Mouse (Mus musculus): ENCODE measurements around the gene Mlec. TPM values are rescaled to one million over a fixed set of nuclear protein-coding genes. Genes with fewer than 3 reads are reported as not detected.
"Not testable (repeated sequence)": the region's sequence is repeated elsewhere in the genome, so short reads cannot be mapped to it uniquely, and the experiment has no call there.

The Mlec gene
- polyA plus RNA-seq, 1 experiment from 2014 or later, result 43.6 TPM

- Histone ChIP-seq H3K27me3 (ENCODE audit: insufficient read depth, low read length) (no peaks in the 10 kb centered on the region), H3K4me3 (replicated peaks; ENCODE audit: low read depth, low read length) (peak overlapping the region; percentile 93; the same call in 1 of the 2 replicates), H3K36me3 (ENCODE audit: insufficient read depth, low read length) (peaks cover 6% of the 10 kb centered on the region), H3K4me2 (ENCODE audit: low read length) (peak overlapping the region; percentile 67), H3K4me1 (replicated peaks; ENCODE audit: insufficient read depth, low read length) (peaks cover 40% of the 10 kb centered on the region), H3K9ac (ENCODE audit: low read depth, low read length) (0 out of 2 replicates have a peak overlapping the region, but pooled peaks have one; percentile 32), H3K27ac (peak overlapping the region; percentile 51; the same call in 1 of the 2 replicates), H3K9me3 (replicated peaks; ENCODE audit: low read length) (no peaks in the 10 kb centered on the region)
- WGBS, result 51% methylated on average over 13 of the region's 13 CpGs
- no peak for TF ChIP-seq CTCF (IDR thresholded peaks at IDR 0.05; ENCODE audit: low read depth)
- DNase-seq (ENCODE audit: low spot score), result no peak
- no peak for ATAC-seq (replicated peaks; ENCODE audit: low FRiP score, low read depth)
These were observed 2.8 kb downstream of the Mlec start for GRCm38 (mm10) chr5:115155156-115155631.

GRCm38 (mm10) chr5:115152132-115152956 is 5.6 kb downstream of the Mlec start:
- Histone ChIP-seq H3K4me2 (ENCODE audit: low read length) (peak overlapping the region; percentile 14; the same call in 1 of the 2 replicates), H3K4me1 (replicated peaks; ENCODE audit: insufficient read depth, low read length) (peaks cover 34% of the 10 kb centered on the region), H3K27ac (peak overlapping the region; percentile 2; the same call in 1 of the 2 replicates), H3K9me3 (replicated peaks; ENCODE audit: low read length) (no peaks in the 10 kb centered on the region), H3K4me3 (replicated peaks; ENCODE audit: low read depth, low read length) (no peak overlapping the region), H3K27me3 (ENCODE audit: insufficient read depth, low read length) (no peaks in the 10 kb centered on the region), H3K9ac (ENCODE audit: low read depth, low read length) (no peak overlapping the region), H3K36me3 (ENCODE audit: insufficient read depth, low read length) (peaks cover 25% of the 10 kb centered on the region)
- DNase-seq (ENCODE audit: low spot score) (no peak), ATAC-seq (replicated peaks; ENCODE audit: low FRiP score, low read depth) (no peak)
- TF ChIP-seq CTCF (IDR thresholded peaks at IDR 0.05; ENCODE audit: low read depth), result no peak
- WGBS, result 14% methylated on average over 8 of the region's 8 CpGs

GRCm38 (mm10) chr5:115151457-115151856 is 6.5 kb downstream of the Mlec start:
- DNase-seq (ENCODE audit: low spot score), result peak; percentile 87
- peaks cover 30% of the 10 kb centered on the region for H3K36me3 ChIP-seq (ENCODE audit: insufficient read depth, low read length)
- 37% methylated on average over 13 of the region's 13 CpGs for WGBS
- peak overlapping the region; percentile 73 for H3K27ac ChIP-seq
- peak; percentile 15; the same call in 1 of the 2 replicates for TF ChIP-seq CTCF (IDR thresholded peaks at IDR 0.05; ENCODE audit: low read depth)
- ATAC-seq (replicated peaks; ENCODE audit: low FRiP score, low read depth), result peak; percentile 68
- no peaks in the 10 kb centered on the region for H3K9me3 ChIP-seq (replicated peaks; ENCODE audit: low read length)
- H3K4me1 ChIP-seq (replicated peaks; ENCODE audit: insufficient read depth, low read length), result peaks cover 34% of the 10 kb centered on the region
- H3K4me3 ChIP-seq (replicated peaks; ENCODE audit: low read depth, low read length), result no peak overlapping the region
- peak overlapping the region; percentile 6; the same call in 1 of the 2 replicates for H3K4me2 ChIP-seq (ENCODE audit: low read length)
- no peak overlapping the region for H3K9ac ChIP-seq (ENCODE audit: low read depth, low read length)
- H3K27me3 ChIP-seq (ENCODE audit: insufficient read depth, low read length), result no peaks in the 10 kb centered on the region

- Histone ChIP-seq H3K9ac (ENCODE audit: low read depth, low read length) (no peak overlapping the region), H3K36me3 (ENCODE audit: insufficient read depth, low read length) (peaks cover 30% of the 10 kb centered on the region), H3K4me3 (replicated peaks; ENCODE audit: low read depth, low read length) (no peak overlapping the region), H3K4me1 (replicated peaks; ENCODE audit: insufficient read depth, low read length) (peaks cover 33% of the 10 kb centered on the region), H3K4me2 (ENCODE audit: low read length) (0 out of 2 replicates have a peak overlapping the region, but pooled peaks have one; percentile 6), H3K9me3 (replicated peaks; ENCODE audit: low read length) (no peaks in the 10 kb centered on the region), H3K27me3 (ENCODE audit: insufficient read depth, low read length) (no peaks in the 10 kb centered on the region), H3K27ac (peak overlapping the region; percentile 73)
- WGBS, result 48% methylated on average over 5 of the region's 5 CpGs
- no peak for TF ChIP-seq CTCF (IDR thresholded peaks at IDR 0.05; ENCODE audit: low read depth)
- no peak for DNase-seq (ENCODE audit: low spot score)
- ATAC-seq (replicated peaks; ENCODE audit: low FRiP score, low read depth), result no peak
These were observed 7.0 kb downstream of the Mlec start for GRCm38 (mm10) chr5:115150991-115151390.

GRCm38 (mm10) chr5:115149675-115150459 is 8.1 kb downstream of the Mlec start:
- no peak for ATAC-seq (replicated peaks; ENCODE audit: low FRiP score, low read depth)
- WGBS, result 86% methylated on average over 14 of the region's 14 CpGs
- TF ChIP-seq CTCF (IDR thresholded peaks at IDR 0.05; ENCODE audit: low read depth), result no peak
- Histone ChIP-seq H3K36me3 (ENCODE audit: insufficient read depth, low read length) (peaks cover 33% of the 10 kb centered on the region), H3K4me3 (replicated peaks; ENCODE audit: low read depth, low read length) (no peak overlapping the region), H3K4me1 (replicated peaks; ENCODE audit: insufficient read depth, low read length) (peaks cover 25% of the 10 kb centered on the region), H3K27ac (no peak overlapping the region), H3K27me3 (ENCODE audit: insufficient read depth, low read length) (no peaks in the 10 kb centered on the region), H3K9ac (ENCODE audit: low read depth, low read length) (no peak overlapping the region), H3K4me2 (ENCODE audit: low read length) (no peak overlapping the region), H3K9me3 (replicated peaks; ENCODE audit: low read length) (no peaks in the 10 kb centered on the region)
- no peak for DNase-seq (ENCODE audit: low spot score)

- no CpG with 5 or more reads among the region's 1 CpGs for WGBS
- DNase-seq (ENCODE audit: low spot score), result not testable (repeated sequence)
These were observed 9.1 kb downstream of the Mlec start for GRCm38 (mm10) chr5:115148872-115149271.

More at GRCm38 (mm10) chr5:115148872-115149271, 9.1 kb downstream of the Mlec start:
- not testable (repeated sequence) for H3K27me3 ChIP-seq (ENCODE audit: insufficient read depth, low read length); H3K4me2 ChIP-seq (ENCODE audit: low read length); H3K9ac ChIP-seq (ENCODE audit: low read depth, low read length); H3K27ac ChIP-seq; H3K4me3 ChIP-seq (replicated peaks; ENCODE audit: low read depth, low read length); H3K9me3 ChIP-seq (replicated peaks; ENCODE audit: low read length); ATAC-seq (replicated peaks; ENCODE audit: low FRiP score, low read depth)
- peaks cover 25% of the 10 kb centered on the region for H3K4me1 ChIP-seq (replicated peaks; ENCODE audit: insufficient read depth, low read length)
- H3K36me3 ChIP-seq (ENCODE audit: insufficient read depth, low read length), result peaks cover 33% of the 10 kb centered on the region
